Mouse (Mus musculus) thymus, adult 18-20 months (tissue): ENCODE measurements around the gene Gpt2.

Source experiments
- DNase-seq, 2 experiments: peaks; one replicate each; pipeline ENCODE4 v3.0.0; 2022; ENCODE audit warnings: mixed read lengths in 2 of 2

Gene Gpt2

GRCm38 (mm10) chr8:85492125-85492875, at the start of gene Gpt2:
Gene Gpt2, plus strand, starts transcription at chr8:85492576.
- DNase-seq, result peak; percentile 81 to 83

DNA sequence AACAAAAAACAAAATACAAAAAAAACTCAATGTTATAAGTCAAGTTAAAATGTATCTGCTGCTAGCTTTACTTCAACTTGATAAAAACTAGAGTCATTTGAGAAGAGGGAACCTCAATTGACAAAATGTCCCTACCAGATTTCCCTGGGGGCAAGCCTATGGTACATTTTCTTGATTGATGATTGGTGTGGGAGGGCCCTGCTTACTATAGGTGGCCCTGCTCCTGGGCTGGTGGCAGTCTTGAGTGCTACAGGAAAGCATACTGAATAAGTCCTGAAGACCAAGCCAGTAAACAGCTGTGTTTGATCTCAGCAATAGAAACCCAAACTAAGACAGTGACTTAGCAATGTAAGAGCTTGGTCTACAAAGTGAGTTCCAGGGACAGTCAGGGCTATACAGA, 48.3 kb upstream of the Gpt2 start:
- DNase-seq, result no peak

- no peak for DNase-seq
Observed at GRCm38 (mm10) chr8:85445936-85446685, 46.3 kb upstream of the Gpt2 start.

DNA sequence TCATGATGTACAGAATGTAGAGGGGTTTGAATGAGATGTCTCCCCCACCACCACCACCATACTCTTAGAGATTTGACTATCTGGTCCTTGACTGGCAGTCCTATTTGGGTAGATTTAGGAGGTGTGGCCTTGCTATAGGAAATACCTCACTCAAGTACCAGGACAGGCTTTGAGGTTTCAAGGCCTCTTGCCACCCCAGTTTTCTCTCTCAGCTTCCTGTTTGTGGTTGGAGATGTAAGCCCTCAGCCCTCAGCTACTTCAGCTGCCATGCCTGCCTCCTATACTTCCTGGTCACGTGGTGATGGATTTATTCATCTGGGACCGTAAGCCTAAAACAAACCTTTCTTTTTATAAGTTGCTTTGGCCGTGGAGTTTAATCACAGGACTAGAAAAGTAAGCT, 42.0 kb upstream of the Gpt2 start:
- no peak for DNase-seq

- peak in 1 of 2 experiments; percentile 11 for DNase-seq
Observed at GRCm38 (mm10) chr8:85452328-85452727, 40.0 kb upstream of the Gpt2 start.

DNA sequence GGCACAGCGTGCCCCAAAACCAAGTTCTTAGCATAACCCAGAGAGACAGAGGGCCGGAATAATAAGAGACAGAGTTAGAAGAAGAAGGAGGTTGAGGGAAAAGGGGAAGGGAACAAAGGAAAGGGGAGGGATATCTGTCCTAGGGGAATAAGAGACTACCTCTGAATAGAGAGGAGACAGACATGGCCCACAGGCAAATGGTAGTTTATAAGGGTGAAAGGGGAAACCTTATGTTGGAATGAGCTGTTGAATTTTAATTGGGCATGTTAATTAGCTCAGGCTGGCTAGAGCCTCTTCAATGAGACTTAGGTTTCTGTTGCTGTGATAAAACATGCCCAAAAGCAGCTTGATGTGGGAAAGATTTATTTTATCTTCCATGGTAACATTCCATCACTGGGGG, 39.1 kb upstream of the Gpt2 start:
- no peak for DNase-seq

- no peak for DNase-seq
Observed at GRCm38 (mm10) chr8:85454750-85455149, 37.6 kb upstream of the Gpt2 start.

GRCm38 (mm10) chr8:85456536-85456935, 35.8 kb upstream of the Gpt2 start:
- no peak for DNase-seq

DNA sequence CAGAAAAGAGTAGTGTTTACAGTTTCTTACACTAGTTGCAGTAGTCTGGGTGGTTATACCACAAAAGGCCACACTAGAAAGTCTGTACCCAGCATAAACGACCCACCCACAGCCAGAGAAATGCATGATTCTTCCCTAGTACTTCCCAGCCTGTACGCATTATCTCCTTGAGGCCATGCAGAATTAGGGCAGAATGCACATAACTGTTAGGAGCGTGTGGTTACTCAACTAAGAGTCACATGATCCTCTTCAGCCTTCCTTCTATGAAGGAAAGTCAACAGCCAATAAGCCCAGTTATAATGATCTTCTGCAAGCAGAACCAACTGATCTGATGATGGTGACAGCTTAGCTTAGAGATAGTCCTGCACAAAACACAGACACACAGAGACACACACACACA, 32.8 kb upstream of the Gpt2 start:
- no peak for DNase-seq

DNA sequence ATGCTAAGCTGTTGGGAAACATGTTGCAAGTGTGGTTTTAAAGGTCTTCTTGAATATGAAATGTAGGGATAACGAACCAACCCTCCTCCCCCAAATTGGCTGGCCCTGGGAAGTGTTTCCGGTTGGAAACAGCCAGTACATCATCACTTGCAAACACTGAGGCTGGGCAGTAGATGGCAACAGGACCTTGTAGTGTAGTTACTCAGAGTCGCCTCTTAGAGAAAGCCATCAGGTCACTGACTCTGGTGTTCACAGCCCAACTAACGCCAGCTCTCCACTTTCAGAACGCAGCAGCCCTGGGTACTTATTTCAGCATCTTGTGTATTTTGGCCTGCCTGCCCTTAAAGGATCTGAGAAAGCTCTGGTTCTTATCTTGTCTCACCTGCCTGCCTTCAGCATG, 31.6 kb upstream of the Gpt2 start:
- no peak for DNase-seq

DNA sequence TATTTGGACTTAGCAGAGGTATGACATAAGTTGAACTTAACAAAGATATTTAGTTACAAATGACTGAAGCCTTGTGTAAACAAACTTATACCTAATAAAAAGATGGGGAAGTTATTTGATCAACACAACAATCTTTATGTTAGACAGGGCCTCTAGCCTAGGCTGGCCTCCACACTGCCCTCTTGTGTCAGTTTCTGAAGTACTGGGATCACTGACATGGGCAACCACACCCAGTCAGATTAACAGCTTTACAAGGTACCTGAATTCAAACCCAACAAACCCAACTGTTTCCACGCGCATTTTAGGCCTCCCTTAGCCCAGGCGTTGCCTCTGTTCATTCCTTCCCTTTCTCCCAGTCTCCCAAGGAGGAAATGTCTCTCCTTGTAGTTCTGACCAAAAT, 31.0 kb upstream of the Gpt2 start:
- DNase-seq, result no peak

DNA sequence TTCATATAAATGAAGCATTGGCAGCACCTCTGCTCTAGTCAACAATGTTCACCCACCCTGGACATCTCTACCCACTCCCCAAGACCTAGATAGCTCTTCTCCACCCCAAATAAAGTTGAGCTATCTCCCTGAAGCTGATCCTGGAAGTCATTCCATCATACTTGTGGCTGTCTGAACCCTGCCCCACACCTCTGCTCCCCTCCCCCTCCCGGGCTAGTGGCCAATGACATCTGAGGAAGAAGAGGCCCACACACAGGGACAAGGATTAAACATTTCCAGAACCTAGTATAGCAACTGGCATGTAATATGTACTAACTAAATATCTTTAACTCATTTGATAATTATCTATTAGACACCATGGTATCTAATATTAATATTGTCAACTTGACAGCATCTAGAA, 29.9 kb upstream of the Gpt2 start:
- DNase-seq, result no peak

- DNase-seq, result no peak
Observed at GRCm38 (mm10) chr8:85464316-85464715, 28.1 kb upstream of the Gpt2 start.

DNA sequence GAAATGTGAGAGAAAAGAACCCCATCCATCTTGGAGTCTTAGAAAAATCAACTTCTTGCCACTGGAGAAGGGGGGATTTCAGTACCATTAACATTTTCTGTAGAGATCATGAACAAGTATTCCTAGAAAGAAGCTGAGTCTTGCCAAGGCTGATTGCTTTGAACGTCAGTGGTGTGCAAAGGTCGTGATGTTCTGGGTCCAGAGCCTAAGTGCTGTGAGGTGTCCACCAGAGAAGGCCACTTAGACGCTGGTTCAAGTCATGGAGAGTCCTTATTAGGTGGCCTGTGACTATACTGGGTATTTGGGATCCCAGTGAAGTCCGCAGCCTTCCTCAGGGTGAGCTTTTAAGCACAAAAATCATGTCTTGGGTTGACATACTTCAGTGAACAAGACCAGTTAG, 26.3 kb upstream of the Gpt2 start:
- DNase-seq, result no peak

DNA sequence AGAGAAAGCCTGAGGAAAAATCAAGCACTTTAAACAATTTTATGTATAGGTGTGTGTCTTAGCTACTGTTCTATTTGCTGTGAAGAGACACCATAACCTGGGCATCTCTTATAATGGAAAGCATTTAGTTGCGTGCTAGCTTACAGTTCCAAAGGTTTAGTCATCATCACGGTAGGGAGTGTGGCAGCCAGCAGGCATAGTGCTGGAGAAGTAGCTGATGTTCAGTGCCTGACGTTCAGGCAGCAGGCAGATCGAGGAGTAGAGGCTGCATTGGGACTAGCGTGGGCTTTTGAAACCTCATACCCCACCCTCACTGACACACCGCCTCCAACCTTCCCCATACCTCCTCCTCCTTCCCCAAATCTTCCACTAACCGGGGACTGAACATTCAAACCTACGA, 21.6 kb upstream of the Gpt2 start:
- no peak for DNase-seq

- no peak for DNase-seq
Observed at GRCm38 (mm10) chr8:85472800-85473199, 19.6 kb upstream of the Gpt2 start.

GRCm38 (mm10) chr8:85473246-85473645, 19.1 kb upstream of the Gpt2 start:
- DNase-seq, result no peak

GRCm38 (mm10) chr8:85474924-85475323, 17.5 kb upstream of the Gpt2 start:
- DNase-seq, result no peak

GRCm38 (mm10) chr8:85476970-85477545, 15.3 kb upstream of the Gpt2 start:
- DNase-seq, result no peak

GRCm38 (mm10) chr8:85478397-85478796, 14.0 kb upstream of the Gpt2 start:
- no peak for DNase-seq

GRCm38 (mm10) chr8:85479710-85480109, 12.7 kb upstream of the Gpt2 start:
- DNase-seq, result no peak

DNA sequence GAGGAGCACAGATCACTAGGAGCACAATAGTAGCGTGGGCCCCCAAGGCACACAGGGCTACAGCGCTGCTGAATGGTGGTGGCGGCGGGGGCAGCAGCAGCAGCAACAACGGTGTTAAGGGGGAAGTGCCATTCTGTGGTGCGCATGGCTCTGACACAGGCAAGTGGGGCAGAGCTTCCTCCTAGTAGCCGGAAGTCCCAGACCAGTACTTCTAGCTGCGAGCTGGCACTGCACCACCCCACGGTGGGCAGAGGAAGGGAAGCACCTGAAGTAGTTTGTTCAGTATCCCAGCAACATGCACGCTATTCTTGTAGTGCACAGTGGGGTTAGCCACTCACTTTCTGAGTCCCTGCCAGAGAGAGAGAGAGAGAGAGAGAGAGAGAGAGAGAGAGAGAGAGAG, 10.5 kb upstream of the Gpt2 start:
- DNase-seq, result peak in 1 of 2 experiments; percentile 18

- DNase-seq, result no peak
Observed at GRCm38 (mm10) chr8:85482427-85482826, 9.9 kb upstream of the Gpt2 start.
